Mouse (Mus musculus): ENCODE measurements around the gene Baiap2l2. TPM values are rescaled to one million over a fixed set of nuclear protein-coding genes. Genes with fewer than 3 reads are reported as not detected.
A peak's percentile ranks its signal among the peaks of the same experiment; 100 is the strongest.

Baiap2l2 gene
- total RNA-seq, 2 experiments from 2014 or later = 3.1 to 3.2 TPM

GRCm38 (mm10) chr15:79270317-79271123 is 14.8 kb downstream of the Baiap2l2 start:
- Histone ChIP-seq H3K4me3 (peak overlapping the region; percentile 66), H3K27ac (peak overlapping the region; percentile 78)
- intact Hi-C loops (cut with DNase I) = no loop called here
- no peak for TF ChIP-seq CTCF (IDR thresholded peaks at IDR 0.05)
- peak; percentile 90 for DNase-seq

GRCm38 (mm10) chr15:79268521-79268920 is 16.8 kb downstream of the Baiap2l2 start:
- intact Hi-C loops (cut with DNase I) = loop anchor here (5.0 kb wide), 1 partner anchor 54 kb away; no protein-coding TSS in a partner anchor
- no peak for DNase-seq
- no peak overlapping the region for H3K27ac ChIP-seq
- no peak for TF ChIP-seq CTCF (IDR thresholded peaks at IDR 0.05)
- H3K4me3 ChIP-seq = no peak overlapping the region

GRCm38 (mm10) chr15:79265384-79265783 is 20.0 kb downstream of the Baiap2l2 start:
- intact Hi-C loops (cut with DNase I) = loop anchor here (5.0 kb wide), 1 partner anchor 57 kb away; no protein-coding TSS in a partner anchor
- no peak for TF ChIP-seq CTCF (IDR thresholded peaks at IDR 0.05)

GRCm38 (mm10) chr15:79263726-79264125 is 21.6 kb downstream of the Baiap2l2 start:
- DNase-seq = no peak
- H3K27ac ChIP-seq = no peak overlapping the region
- intact Hi-C loops (cut with DNase I) = no loop called here
- H3K4me3 ChIP-seq = no peak overlapping the region
- no peak for TF ChIP-seq CTCF (IDR thresholded peaks at IDR 0.05)

More at GRCm38 (mm10) chr15:79265384-79265783, 20.0 kb downstream of the Baiap2l2 start:
- DNase-seq = no peak
- no peak overlapping the region for H3K27ac ChIP-seq
- no peak overlapping the region for H3K4me3 ChIP-seq

GRCm38 (mm10) chr15:79262786-79263309 is 22.5 kb downstream of the Baiap2l2 start:
- Histone ChIP-seq H3K4me3 (peak overlapping the region; percentile 83), H3K27ac (peak overlapping the region; percentile 81)
- no peak for DNase-seq
- intact Hi-C loops (cut with DNase I) = no loop called here
- TF ChIP-seq CTCF (IDR thresholded peaks at IDR 0.05) = no peak

- intact Hi-C loops (cut with DNase I) = no loop called here
- TF ChIP-seq CTCF (IDR thresholded peaks at IDR 0.05) = peak; percentile 55
- Histone ChIP-seq H3K27ac (peak overlapping the region; percentile 81), H3K4me3 (peak overlapping the region; percentile 83)
- DNase-seq = peak; percentile 70
Measured at GRCm38 (mm10) chr15:79262375-79262774, 23.0 kb downstream of the Baiap2l2 start.

- Histone ChIP-seq H3K27ac (peak overlapping the region; percentile 81), H3K4me3 (peak overlapping the region; percentile 83)
- intact Hi-C loops (cut with DNase I) = no loop called here
- no peak for DNase-seq
- TF ChIP-seq CTCF (IDR thresholded peaks at IDR 0.05) = no peak; the same call in 1 of the 2 replicates
Measured at GRCm38 (mm10) chr15:79261757-79262156, 23.6 kb downstream of the Baiap2l2 start.

GRCm38 (mm10) chr15:79261095-79261725 is 24.1 kb downstream of the Baiap2l2 start:
- no peak for TF ChIP-seq CTCF (IDR thresholded peaks at IDR 0.05)
- peak; percentile 63 for DNase-seq
- intact Hi-C loops (cut with DNase I) = no loop called here
- H3K27ac ChIP-seq = peak overlapping the region; percentile 81
- H3K4me3 ChIP-seq = peak overlapping the region; percentile 83

- intact Hi-C loops (cut with DNase I) = no loop called here
- no peak for TF ChIP-seq CTCF (IDR thresholded peaks at IDR 0.05)
- Histone ChIP-seq H3K4me3 (no peak overlapping the region), H3K27ac (no peak overlapping the region)
- DNase-seq = no peak
Measured at GRCm38 (mm10) chr15:79258521-79258920, 26.8 kb downstream of the Baiap2l2 start.

GRCm38 (mm10) chr15:79254661-79255060 is 30.7 kb downstream of the Baiap2l2 start, which contains the start of gene Slc16a8:
Gene Slc16a8, minus strand, starts transcription at chr15:79254761.
- DNase-seq = no peak
- H3K27ac ChIP-seq = no peak within 1 kb of the TSS
- TF ChIP-seq CTCF (IDR thresholded peaks at IDR 0.05) = no peak
- no peak within 1 kb of the TSS for H3K4me3 ChIP-seq
- intact Hi-C loops (cut with DNase I) = no loop called here

- no peak for TF ChIP-seq CTCF (IDR thresholded peaks at IDR 0.05)
- intact Hi-C loops (cut with DNase I) = no loop called here
- no peak for DNase-seq
- Histone ChIP-seq H3K4me3 (peak overlapping the region; percentile 68), H3K27ac (peak overlapping the region; percentile 51; the same call in 1 of the 2 replicates)
Measured at GRCm38 (mm10) chr15:79252580-79252979, 32.8 kb downstream of the Baiap2l2 start.

- intact Hi-C loops (cut with DNase I) = no loop called here
- TF ChIP-seq CTCF (IDR thresholded peaks at IDR 0.05) = peak; percentile 28; the same call in 1 of the 2 replicates
- DNase-seq = peak; percentile 64
- peak overlapping the region; percentile 51 for H3K27ac ChIP-seq
- H3K4me3 ChIP-seq = peak overlapping the region; percentile 68
Measured at GRCm38 (mm10) chr15:79251781-79252491, 33.4 kb downstream of the Baiap2l2 start.
